Mouse (Mus musculus) limb, embryonic 12.5 days (tissue): Measurements from ENCODE around the gene Inpp5a. TPM values are rescaled to one million over a fixed set of nuclear protein-coding genes. Genes with fewer than 3 reads are reported as not detected.

ENCODE experiments used
- ATAC-seq: fragments of 200-750 bp; cut with Nextera tagmentation; 2 replicates; pipeline ENCODE4 v1.8.0; 2017; ENCODE audit warnings: low read depth, moderate TSS enrichment; ENCODE audit not compliant: insufficient number of reproducible peaks, insufficient read depth, low FRiP score, low TSS enrichment
- H3K27ac ChIP-seq: fragments of 300-500 bp; sonication (generic); 2 replicates; pipeline ENCODE4 v1.5.1; 2016; ENCODE audit warnings: mild to moderate bottlenecking, moderate library complexity
- H3K27me3 ChIP-seq: fragments of 300-500 bp; sonication (generic); 2 replicates; pipeline ENCODE4 v1.6.1; 2016; ENCODE audit warnings: mild to moderate bottlenecking, moderate library complexity
- H3K36me3 ChIP-seq: fragments of 300-500 bp; sonication (generic); 2 replicates; pipeline ENCODE4 v1.6.1; 2016; ENCODE audit warnings: mild to moderate bottlenecking, moderate library complexity
- H3K4me1 ChIP-seq: fragments of 300-500 bp; sonication (generic); replicated peaks from 2 replicates; pipeline ENCODE4 v1.6.1; 2016
- H3K4me2 ChIP-seq: fragments of 300-500 bp; sonication (generic); 2 replicates; pipeline ENCODE4 v1.6.1; 2016; ENCODE audit warnings: mild to moderate bottlenecking, moderate library complexity
- H3K4me3 ChIP-seq: fragments of 300-500 bp; sonication (generic); replicated peaks from 2 replicates; pipeline ENCODE4 v1.5.1; 2016; ENCODE audit warnings: mild to moderate bottlenecking
- H3K9ac ChIP-seq: fragments of 300-500 bp; sonication (generic); replicated peaks from 2 replicates; pipeline ENCODE4 v1.6.1; 2016; ENCODE audit warnings: mild to moderate bottlenecking, moderate library complexity
- H3K9me3 ChIP-seq: fragments of 300-500 bp; sonication (generic); 2 replicates; pipeline ENCODE4 v1.6.1; 2016; ENCODE audit warnings: mild to moderate bottlenecking, moderate library complexity
- WGBS: fragments of 180-500 bp; shearing (Covaris S2); methylation state at CpG from one replicate; pipeline ENCODE4 v1.1.7; 2016; 5-methylcytosine and 5-hydroxymethylcytosine counted together
- polyA plus RNA-seq: library from polyadenylated mRNA; unstranded; fragments of >200 nt; fragmentation: Nextera tagmentation; extraction: Ambion mirVana; gene quantifications from 2 replicates; pipeline ENCODE4 v1.2.1, GENCODE M21; 2016

Gene Inpp5a
- polyA plus RNA-seq, 1 experiment from 2014 or later, result 26.8 TPM

DNA sequence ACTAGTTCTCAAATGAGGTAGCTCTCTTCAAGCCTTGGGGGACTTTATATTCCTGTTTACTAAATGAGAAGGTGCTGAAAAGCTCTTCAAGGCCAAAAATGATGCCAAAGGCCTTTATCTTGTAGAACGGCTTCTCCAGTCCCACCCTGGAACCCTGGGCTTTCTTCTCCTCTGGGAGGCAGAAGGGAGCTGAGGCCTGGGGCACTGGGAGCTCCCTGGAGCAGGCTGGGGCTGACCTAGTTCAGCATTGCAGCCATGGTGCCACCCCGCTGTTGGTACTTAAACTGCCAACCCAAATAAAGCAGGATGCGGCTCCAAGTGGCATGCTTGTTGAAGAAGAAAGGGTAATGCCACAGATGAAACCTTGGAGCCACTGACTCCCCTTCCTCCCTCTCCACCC lies 1.5 kb downstream of the Inpp5a start:
- no peak for ATAC-seq
- H3K27ac ChIP-seq, result no peak overlapping the region
- WGBS, result 76% methylated on average over 3 of the region's 3 CpGs
- H3K4me3 ChIP-seq, result no peak overlapping the region; the same call in 1 of the 2 replicates
- 0 out of 2 replicates have a peak overlapping the region, but pooled peaks have one; percentile 12 for H3K9ac ChIP-seq
- peak overlapping the region; percentile 72 for H3K4me2 ChIP-seq
- no peaks in the 10 kb centered on the region for H3K27me3 ChIP-seq
- no peaks in the 10 kb centered on the region for H3K36me3 ChIP-seq
- H3K4me1 ChIP-seq, result peaks cover 36% of the 10 kb centered on the region
- H3K9me3 ChIP-seq, result no peaks in the 10 kb centered on the region

GRCm38 (mm10) chr7:139390926-139391325 lies 2.0 kb downstream of the Inpp5a start:
- Histone ChIP-seq H3K4me2 (peak overlapping the region; percentile 72; the same call in 1 of the 2 replicates), H3K27ac (no peak overlapping the region)

GRCm38 (mm10) chr7:139391691-139392090 lies 2.8 kb downstream of the Inpp5a start:
- WGBS, result 80% methylated on average over 5 of the region's 5 CpGs

More at GRCm38 (mm10) chr7:139390926-139391325, 2.0 kb downstream of the Inpp5a start:
- H3K9me3 ChIP-seq, result no peaks in the 10 kb centered on the region
- H3K36me3 ChIP-seq, result no peaks in the 10 kb centered on the region
- 0 out of 2 replicates have a peak overlapping the region, but pooled peaks have one; percentile 12 for H3K9ac ChIP-seq
- no peaks in the 10 kb centered on the region for H3K27me3 ChIP-seq
- peaks cover 36% of the 10 kb centered on the region for H3K4me1 ChIP-seq
- H3K4me3 ChIP-seq, result no peak overlapping the region
- no peak for ATAC-seq
- 84% methylated on average over 9 of the region's 9 CpGs for WGBS

DNA sequence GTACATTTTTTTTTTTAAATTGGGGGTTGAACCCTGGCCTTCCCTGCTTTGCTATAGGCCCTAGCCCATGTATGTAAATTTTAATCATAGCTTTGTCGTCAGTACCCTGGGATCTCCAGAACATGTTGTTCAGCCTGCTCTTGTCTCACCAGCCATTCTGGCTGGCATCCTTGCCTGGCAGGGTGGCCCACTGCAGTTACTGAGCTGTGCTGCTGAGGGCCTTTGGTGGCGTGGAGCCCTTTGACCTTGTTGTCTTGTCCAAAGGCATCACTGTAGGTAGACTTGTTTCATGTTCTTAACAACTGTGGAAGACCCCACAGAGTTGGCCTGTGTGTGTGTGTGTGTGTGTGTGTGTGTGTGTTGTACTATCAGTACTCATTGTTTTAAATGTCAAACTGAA lies 3.2 kb downstream of the Inpp5a start:
- 82% methylated on average over 2 of the region's 2 CpGs for WGBS
- no peak for ATAC-seq
- no peaks in the 10 kb centered on the region for H3K36me3 ChIP-seq
- no peak overlapping the region for H3K27ac ChIP-seq
- no peaks in the 10 kb centered on the region for H3K9me3 ChIP-seq
- H3K4me1 ChIP-seq, result peaks cover 36% of the 10 kb centered on the region
- H3K4me2 ChIP-seq, result no peak overlapping the region
- H3K4me3 ChIP-seq, result no peak overlapping the region
- no peak overlapping the region for H3K9ac ChIP-seq
- no peaks in the 10 kb centered on the region for H3K27me3 ChIP-seq

More at GRCm38 (mm10) chr7:139391691-139392090, 2.8 kb downstream of the Inpp5a start:
- H3K27me3 ChIP-seq, result no peaks in the 10 kb centered on the region
- H3K9me3 ChIP-seq, result no peaks in the 10 kb centered on the region
- peaks cover 36% of the 10 kb centered on the region for H3K4me1 ChIP-seq
- no peaks in the 10 kb centered on the region for H3K36me3 ChIP-seq
- no peak overlapping the region for H3K9ac ChIP-seq
- H3K27ac ChIP-seq, result no peak overlapping the region
- no peak for ATAC-seq
- H3K4me2 ChIP-seq, result no peak overlapping the region
- no peak overlapping the region for H3K4me3 ChIP-seq

- no peaks in the 10 kb centered on the region for H3K9me3 ChIP-seq
- no peak overlapping the region for H3K27ac ChIP-seq
- WGBS, result 66% methylated on average over 6 of the region's 6 CpGs
- ATAC-seq, result no peak
- no peak overlapping the region for H3K4me2 ChIP-seq
- peaks cover 42% of the 10 kb centered on the region for H3K4me1 ChIP-seq
- no peak overlapping the region for H3K4me3 ChIP-seq
- no peak overlapping the region for H3K9ac ChIP-seq
- no peaks in the 10 kb centered on the region for H3K27me3 ChIP-seq
- no peaks in the 10 kb centered on the region for H3K36me3 ChIP-seq
Observed at GRCm38 (mm10) chr7:139392691-139393235, 3.9 kb downstream of the Inpp5a start.

DNA sequence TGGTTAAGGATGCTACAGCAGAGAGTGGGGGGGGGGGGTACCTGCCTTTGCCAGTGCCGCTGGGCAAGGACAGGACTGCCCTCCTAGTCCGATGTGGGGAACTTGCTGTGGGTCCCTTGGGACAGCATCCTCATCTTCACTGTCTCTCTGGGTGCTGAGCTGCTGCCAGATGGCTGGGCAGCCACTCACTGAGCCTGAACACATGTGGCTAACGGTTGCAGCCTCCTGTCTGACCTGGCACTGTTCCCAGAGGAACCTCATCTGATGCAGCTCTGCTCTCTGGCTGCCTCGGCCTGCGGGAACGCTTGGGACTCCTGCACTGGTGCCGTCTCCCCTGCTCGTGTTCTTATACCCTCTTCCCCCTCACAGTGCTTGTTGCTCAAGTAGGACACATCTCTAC lies 8.6 kb downstream of the Inpp5a start:
- Histone ChIP-seq H3K4me3 (no peak overlapping the region), H3K36me3 (no peaks in the 10 kb centered on the region), H3K4me2 (no peak overlapping the region), H3K9me3 (no peaks in the 10 kb centered on the region), H3K4me1 (peaks cover 31% of the 10 kb centered on the region), H3K27ac (no peak overlapping the region), H3K27me3 (no peaks in the 10 kb centered on the region), H3K9ac (no peak overlapping the region)
- 77% methylated on average over 8 of the region's 8 CpGs for WGBS
- ATAC-seq, result no peak

DNA sequence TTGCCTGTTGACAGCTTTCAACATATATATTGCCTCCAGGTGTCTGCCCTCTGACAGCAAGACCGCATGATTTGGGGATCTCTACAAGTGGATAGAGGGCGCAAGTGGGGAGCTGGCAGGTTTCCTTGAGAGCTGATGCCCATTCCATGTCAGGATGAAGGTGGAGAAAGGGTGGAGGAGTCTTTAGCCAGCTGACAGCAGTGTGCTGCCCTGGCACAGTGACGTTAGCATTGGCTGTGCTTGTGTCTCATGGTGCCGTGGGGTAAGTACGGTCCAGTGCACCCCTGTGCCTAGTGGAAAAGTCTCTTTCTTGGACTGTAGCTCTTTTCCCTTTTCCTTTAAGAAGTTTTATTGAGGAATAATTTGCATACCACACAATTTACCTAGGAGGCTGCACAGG lies 9.2 kb downstream of the Inpp5a start:
- no peak overlapping the region for H3K27ac ChIP-seq
- peaks cover 26% of the 10 kb centered on the region for H3K4me1 ChIP-seq
- H3K9ac ChIP-seq, result no peak overlapping the region
- no peaks in the 10 kb centered on the region for H3K27me3 ChIP-seq
- no peaks in the 10 kb centered on the region for H3K36me3 ChIP-seq
- H3K9me3 ChIP-seq, result no peaks in the 10 kb centered on the region
- H3K4me3 ChIP-seq, result no peak overlapping the region
- no peak for ATAC-seq
- 81% methylated on average over 5 of the region's 5 CpGs for WGBS
- no peak overlapping the region for H3K4me2 ChIP-seq

DNA sequence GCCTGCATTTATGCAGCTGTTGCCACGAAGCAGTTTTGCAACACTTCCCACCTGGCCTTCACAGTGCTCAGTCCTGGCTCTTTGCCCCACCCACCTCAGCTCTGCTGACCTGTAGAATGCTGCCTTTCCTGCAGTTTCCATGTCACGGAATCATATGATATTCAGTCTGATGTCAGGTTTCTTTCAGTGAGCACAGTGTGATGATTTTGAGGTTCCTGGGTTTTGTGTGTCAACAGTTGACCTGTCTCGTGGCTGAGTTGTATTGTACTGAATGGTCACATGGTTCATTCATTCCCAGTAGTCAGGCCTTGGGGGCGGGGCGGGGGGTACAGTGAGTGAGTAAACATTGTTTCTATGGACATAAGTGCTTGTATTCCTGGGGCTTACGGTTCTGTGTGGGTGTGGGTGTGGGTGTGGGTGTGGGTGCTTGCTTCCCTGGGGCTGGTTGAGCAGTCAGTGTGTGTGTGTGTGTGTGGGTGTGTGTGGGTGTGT lies 9.7 kb downstream of the Inpp5a start:
- H3K36me3 ChIP-seq, result no peaks in the 10 kb centered on the region
- no peak overlapping the region for H3K4me2 ChIP-seq
- H3K27ac ChIP-seq, result no peak overlapping the region
- H3K9ac ChIP-seq, result no peak overlapping the region
- no peak overlapping the region for H3K4me3 ChIP-seq
- whole genome bisulfite sequencing, result 79% methylated on average over 6 of the region's 6 CpGs
- no peaks in the 10 kb centered on the region for H3K27me3 ChIP-seq
- no peak for ATAC-seq
- H3K9me3 ChIP-seq, result no peaks in the 10 kb centered on the region
- peaks cover 26% of the 10 kb centered on the region for H3K4me1 ChIP-seq

GRCm38 (mm10) chr7:139399572-139399971 lies 10.7 kb downstream of the Inpp5a start:
- Histone ChIP-seq H3K36me3 (no peaks in the 10 kb centered on the region), H3K27me3 (no peaks in the 10 kb centered on the region), H3K4me1 (peaks cover 26% of the 10 kb centered on the region), H3K9ac (no peak overlapping the region), H3K27ac (no peak overlapping the region), H3K4me3 (no peak overlapping the region), H3K4me2 (no peak overlapping the region), H3K9me3 (no peaks in the 10 kb centered on the region)
- 91% methylated on average over 4 of the region's 4 CpGs for WGBS
- ATAC-seq, result no peak

GRCm38 (mm10) chr7:139399977-139400685 lies 11.2 kb downstream of the Inpp5a start:
- no peak overlapping the region for H3K4me2 ChIP-seq
- H3K9ac ChIP-seq, result no peak overlapping the region
- no peak overlapping the region for H3K27ac ChIP-seq
- no peaks in the 10 kb centered on the region for H3K9me3 ChIP-seq
- no peak for ATAC-seq
- 84% methylated on average over 11 of the region's 11 CpGs for WGBS
- no peaks in the 10 kb centered on the region for H3K27me3 ChIP-seq
- no peaks in the 10 kb centered on the region for H3K36me3 ChIP-seq
- H3K4me3 ChIP-seq, result no peak overlapping the region
- H3K4me1 ChIP-seq, result peaks cover 26% of the 10 kb centered on the region

GRCm38 (mm10) chr7:139400926-139401325 lies 12.0 kb downstream of the Inpp5a start:
- Histone ChIP-seq H3K36me3 (0 out of 2 replicates have a peak, but pooled peaks cover 5% of the 10 kb centered on the region), H3K4me1 (peaks cover 26% of the 10 kb centered on the region), H3K4me3 (no peak overlapping the region), H3K27ac (no peak overlapping the region), H3K4me2 (no peak overlapping the region), H3K27me3 (no peaks in the 10 kb centered on the region), H3K9ac (no peak overlapping the region), H3K9me3 (no peaks in the 10 kb centered on the region)
- no peak for ATAC-seq
- 90% methylated on average over 3 of the region's 3 CpGs for WGBS
